Mouse (Mus musculus): ENCODE data around the gene Fads3.

DNA sequence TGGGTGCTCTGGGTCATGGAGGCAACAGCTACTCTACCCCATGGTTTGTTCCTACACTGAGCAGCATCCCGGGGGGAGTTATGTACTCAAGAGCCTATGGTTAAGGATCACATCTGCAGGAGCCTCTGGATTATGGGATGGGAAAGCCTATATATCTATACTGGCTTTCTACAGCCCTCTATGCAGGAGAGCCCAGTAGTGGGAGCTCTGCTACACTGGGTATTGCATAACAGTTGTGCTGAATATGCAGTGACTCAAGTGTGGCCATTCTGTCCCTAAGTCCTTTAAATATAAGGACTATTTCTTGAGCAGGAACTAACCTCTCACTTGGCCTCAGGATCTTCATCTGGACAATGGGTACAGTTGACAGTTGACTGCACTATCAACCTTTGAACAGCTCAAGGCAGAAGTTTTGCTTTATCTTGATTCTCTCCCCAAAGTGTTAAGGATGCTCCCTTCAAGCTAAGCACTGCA is 17.0 kb downstream of the Fads3 start:
- TF ChIP-seq CTCF (IDR thresholded peaks at IDR 0.05; ENCODE audit: low read depth, low read length) (no peak), POLR2A (IDR thresholded peaks at IDR 0.05; ENCODE audit: extremely low read depth, insufficient read depth, low read length) (no peak)

Data from liver, adult 2 months (tissue).